Mouse (Mus musculus): ENCODE data around the gene Mrps18b.

The Mrps18b gene

DNA sequence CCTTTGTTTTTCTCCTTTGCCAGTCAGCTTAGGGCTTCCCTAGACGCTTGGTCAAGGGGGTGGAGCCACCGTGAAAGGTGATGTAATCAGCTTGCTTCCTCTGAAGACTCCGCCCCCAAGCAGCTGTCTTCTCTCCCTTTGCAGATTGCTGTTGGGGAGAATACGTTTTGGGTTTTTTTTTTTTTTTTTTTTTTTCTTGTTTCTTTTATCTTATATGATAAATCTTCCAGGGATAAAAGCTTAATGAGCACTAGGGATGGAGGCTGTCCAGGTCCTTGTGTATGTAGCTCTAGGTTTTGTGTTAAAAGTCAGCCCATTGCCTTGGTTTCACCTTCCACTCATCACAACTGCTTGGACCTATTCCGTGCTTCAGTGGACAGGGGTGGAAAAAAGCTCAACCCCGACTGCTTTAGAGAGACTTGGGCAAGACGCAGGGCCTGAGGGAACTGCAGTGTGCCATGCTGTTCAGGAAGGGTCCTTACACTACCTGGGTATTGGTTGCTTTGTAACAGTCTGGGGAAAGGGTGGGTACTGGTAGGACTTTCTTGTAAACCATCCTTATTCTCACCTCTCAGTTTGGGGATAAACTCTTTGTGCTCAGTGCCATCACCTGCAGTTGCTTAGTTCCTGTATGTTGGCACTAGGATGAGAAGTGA is 3.0 kb upstream of the Mrps18b start:
- peak; percentile 83 to 89 for DNase-seq (ENCODE audit: low read depth in 1 of 2, low spot score in 2 of 2)

DNA sequence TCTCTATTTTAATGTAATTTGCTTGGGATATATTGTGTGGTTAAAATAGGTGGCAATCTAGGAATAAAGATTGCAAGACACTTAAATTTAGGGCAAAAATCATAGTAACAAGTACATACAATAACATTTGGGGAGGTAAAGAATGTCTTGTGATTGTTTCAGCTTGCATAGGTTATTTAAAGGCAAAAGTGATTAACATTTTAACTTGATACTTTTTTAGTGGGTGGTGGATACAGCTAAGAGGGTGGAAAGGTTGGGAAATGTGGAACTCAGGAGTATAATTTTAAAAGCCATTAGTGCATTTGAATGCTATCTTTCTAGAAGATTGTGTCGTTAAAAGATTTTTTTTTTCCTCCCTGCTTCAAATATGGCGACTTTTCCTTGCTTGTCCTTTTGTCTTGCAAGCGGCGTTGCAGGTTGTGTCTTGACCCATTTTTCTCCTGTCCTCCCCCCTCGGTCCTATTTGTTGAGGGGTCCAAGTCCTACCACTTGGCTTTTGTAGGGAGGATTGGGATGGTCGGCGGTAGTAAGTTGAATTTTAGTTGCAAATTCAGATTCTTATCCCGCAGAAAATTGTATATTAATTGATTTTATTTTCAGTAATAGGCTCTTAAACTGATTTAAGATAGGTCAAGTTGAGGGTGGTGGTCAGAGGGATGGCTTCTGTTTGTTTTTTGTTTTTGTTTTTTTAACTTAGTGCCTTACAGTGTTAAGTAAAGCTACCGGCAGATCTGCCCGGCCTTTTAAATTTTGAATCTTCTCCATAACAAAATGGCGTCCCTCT is 2.3 kb upstream of the Mrps18b start:
- peak in 1 of 2 experiments; percentile 31 for DNase-seq (ENCODE audit: low read depth in 1 of 2, low spot score in 2 of 2)

- peak in 1 of 2 experiments; percentile 45 for DNase-seq (ENCODE audit: low read depth in 1 of 2, low spot score in 2 of 2)
These were observed 1.5 kb upstream of the Mrps18b start for GRCm38 (mm10) chr17:35917463-35918251.

DNA sequence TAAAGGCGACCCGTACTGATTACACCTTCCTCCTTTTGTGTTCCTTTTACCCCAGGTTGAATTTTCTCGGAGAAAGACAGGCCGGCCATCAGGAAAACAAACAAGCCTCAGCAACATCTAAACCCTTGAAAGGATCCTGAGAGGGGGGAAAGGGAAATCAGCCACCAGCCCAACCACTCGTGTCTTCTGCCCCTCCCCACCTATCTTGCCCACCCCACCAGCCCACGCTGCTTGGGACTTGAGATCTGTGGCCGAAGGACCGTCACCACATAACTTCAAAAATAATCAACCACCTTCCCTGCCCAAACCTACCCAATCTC is 914 bp upstream of the Mrps18b start:
- no peak for DNase-seq (ENCODE audit: low read depth in 1 of 2, low spot score in 2 of 2)

GRCm38 (mm10) chr17:35915538-35916296 is 472 bp downstream of the Mrps18b start:
- no peak for DNase-seq (ENCODE audit: low read depth in 1 of 2, low spot score in 2 of 2)

DNA sequence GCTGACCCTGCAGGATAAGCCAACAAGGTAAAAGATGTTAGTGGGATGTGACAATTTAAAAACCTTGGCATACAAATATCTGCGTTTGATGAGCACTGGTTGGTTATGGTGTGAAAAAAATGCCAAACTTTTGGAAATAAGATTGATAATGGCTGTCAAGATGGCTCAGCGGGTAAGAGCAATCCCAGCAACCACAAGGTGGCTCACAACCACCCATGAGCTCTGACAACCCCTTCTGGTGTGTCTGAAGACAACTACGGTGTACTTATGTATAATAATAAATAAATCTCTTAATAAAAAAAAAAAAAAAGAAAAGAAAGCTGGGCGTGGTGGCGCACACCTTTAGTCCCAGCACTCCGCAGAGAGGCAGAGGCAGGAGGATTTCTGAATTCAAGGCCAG is 1.2 kb downstream of the Mrps18b start:
- no peak for DNase-seq (ENCODE audit: low read depth in 1 of 2, low spot score in 2 of 2)

DNA sequence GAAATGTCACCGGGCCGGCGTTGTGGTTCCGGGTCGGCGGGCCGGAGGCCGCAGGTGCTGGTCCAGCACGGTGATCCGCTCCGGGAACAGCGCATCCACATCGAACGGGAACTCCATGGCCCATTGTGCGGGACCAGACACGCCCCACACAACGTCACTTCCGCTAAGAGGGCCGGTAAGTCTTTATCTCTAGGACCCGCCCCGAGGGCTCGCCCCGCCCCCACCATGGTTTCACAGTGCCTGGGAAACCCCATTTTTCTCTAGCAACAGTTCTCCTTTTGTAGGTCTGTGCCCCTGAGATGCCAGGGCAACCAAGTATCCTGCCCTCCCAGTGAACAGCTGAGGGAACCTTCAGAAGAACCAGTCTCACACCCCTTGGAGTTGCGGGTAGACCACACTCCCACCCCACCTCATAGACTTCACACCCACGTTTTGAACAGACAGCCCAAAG is 6.2 kb downstream of the Mrps18b start, which contains the start of gene Atat1:
TSS of gene Atat1 (minus strand) at position 157 of the 451 bp plus-strand sequence.
- peak; percentile 90 to 97 for DNase-seq (ENCODE audit: low read depth in 1 of 2, low spot score in 2 of 2)

GRCm38 (mm10) chr17:35909186-35909918 is 6.8 kb downstream of the Mrps18b start:
- DNase-seq (ENCODE audit: low read depth in 1 of 2, low spot score in 2 of 2) = no peak

GRCm38 (mm10) chr17:35907609-35908008 is 8.6 kb downstream of the Mrps18b start:
- DNase-seq (ENCODE audit: low read depth in 1 of 2, low spot score in 2 of 2) = no peak

DNA sequence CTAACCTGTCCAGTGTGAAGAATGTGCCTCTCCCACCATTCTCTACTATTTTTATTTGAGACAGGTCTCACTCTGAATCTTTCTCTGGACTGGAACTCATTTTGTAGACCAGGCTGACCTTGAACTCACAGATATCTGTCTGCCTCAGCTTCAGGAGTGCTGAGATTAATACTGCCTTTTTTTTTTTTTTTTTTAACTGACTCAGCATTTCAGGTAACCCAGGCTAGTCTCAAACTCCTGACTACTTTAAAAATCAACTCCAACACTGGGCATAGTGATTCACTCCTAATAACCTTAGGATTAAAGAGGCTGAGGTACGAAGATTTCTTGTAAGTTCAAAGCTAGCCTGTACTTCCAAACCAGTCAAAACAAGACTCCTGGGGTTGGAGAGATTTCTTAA is 10.6 kb downstream of the Mrps18b start:
- no peak for DNase-seq (ENCODE audit: low read depth in 1 of 2, low spot score in 2 of 2)

DNA sequence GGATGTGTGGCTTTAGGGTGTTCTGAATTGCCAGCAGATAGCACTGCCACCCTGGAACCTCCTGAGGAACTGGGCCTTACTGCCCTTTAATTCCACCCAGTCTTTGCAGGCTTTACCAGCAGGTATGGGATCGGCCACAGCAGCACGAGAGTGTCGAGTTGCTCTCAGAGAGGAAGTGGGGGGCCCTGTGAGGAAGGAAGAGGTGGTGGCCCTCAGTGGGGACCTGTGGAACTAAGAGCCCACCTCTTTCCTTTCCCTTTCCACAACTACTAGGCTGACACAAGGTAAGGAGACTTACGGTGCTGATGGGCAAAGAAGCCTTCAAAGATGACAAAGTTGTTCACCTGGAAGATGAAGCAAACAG is 12.2 kb downstream of the Mrps18b start:
- no peak for DNase-seq (ENCODE audit: low read depth in 1 of 2, low spot score in 2 of 2)

DNA sequence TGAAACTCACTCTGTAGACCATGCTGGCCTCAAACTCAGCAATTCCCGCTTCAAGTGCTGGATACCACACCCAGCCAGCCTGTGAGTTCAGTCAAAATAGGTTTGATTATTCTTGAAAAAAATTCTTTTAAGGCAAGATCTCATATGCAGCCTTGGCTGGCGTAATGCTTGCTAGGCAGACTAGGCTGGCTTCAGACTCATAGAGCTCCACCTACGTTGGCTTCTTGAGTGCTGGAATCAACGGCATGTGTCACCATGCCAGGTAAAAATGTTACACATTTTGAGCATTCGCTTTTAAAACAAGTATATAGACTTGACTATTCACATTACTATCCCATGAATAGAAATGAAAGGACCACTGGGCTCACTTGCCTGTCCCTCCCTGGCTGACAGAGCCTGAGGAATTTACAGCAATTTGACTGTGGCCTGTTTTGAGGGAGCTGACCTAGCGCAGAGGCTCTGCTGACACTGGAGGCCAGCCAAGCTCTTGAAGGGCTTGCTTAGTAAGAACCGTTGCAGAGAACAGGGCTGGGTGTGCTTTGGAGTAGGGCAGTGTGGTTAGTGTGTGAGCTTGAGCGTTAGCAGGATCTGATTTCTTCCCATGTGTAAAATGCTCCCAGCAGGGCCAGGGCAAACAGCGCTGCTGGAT is 12.7 kb downstream of the Mrps18b start:
- no peak for DNase-seq (ENCODE audit: low read depth in 1 of 2, low spot score in 2 of 2)

GRCm38 (mm10) chr17:35900636-35901035 is 15.6 kb downstream of the Mrps18b start:
- no peak for DNase-seq (ENCODE audit: low read depth in 1 of 2, low spot score in 2 of 2)

GRCm38 (mm10) chr17:35897644-35898573 is 18.3 kb downstream of the Mrps18b start:
- DNase-seq (ENCODE audit: low read depth in 1 of 2, low spot score in 2 of 2) = no peak

GRCm38 (mm10) chr17:35896781-35897643 is 19.2 kb downstream of the Mrps18b start, which contains the start of gene 2310061I04Rik:
2310061I04Rik (minus strand) TSS chr17:35897431.
- DNase-seq (ENCODE audit: low read depth in 1 of 2, low spot score in 2 of 2) = peak; percentile 52 to 77

GRCm38 (mm10) chr17:35887725-35888124 is 28.5 kb downstream of the Mrps18b start:
- no peak for DNase-seq (ENCODE audit: low read depth in 1 of 2, low spot score in 2 of 2)

GRCm38 (mm10) chr17:35883777-35884176 is 32.4 kb downstream of the Mrps18b start:
- no peak for DNase-seq (ENCODE audit: low read depth in 1 of 2, low spot score in 2 of 2)

GRCm38 (mm10) chr17:35882924-35883323 is 33.3 kb downstream of the Mrps18b start:
- DNase-seq (ENCODE audit: low read depth in 1 of 2, low spot score in 2 of 2) = no peak
